Mouse (Mus musculus) CH12.LX (cell line): ENCODE data around the gene Cd53. TPM values are rescaled to one million over a fixed set of nuclear protein-coding genes. Genes with fewer than 3 reads are reported as not detected.

Source experiments
- CHD1 ChIP-seq: IDR thresholded peaks from 2 replicates; pipeline ENCODE4 v1.6.1; 2012; ENCODE audit warnings: low read depth, low read length, improper control_type of control experiment, inconsistent platforms
- NRF1 ChIP-seq: IDR thresholded peaks from 2 replicates; pipeline ENCODE4 v1.6.1; 2014; ENCODE audit warnings: low read depth, mild to moderate bottlenecking, inconsistent platforms, low read length, improper control_type of control experiment, moderate library complexity
- RCOR1 ChIP-seq: conservative IDR thresholded peaks from 2 replicates; pipeline ENCODE4 v1.6.1; 2012; ENCODE audit warnings: low read depth, mild to moderate bottlenecking, inconsistent platforms, low read length, improper control_type of control experiment
- ZMIZ1 ChIP-seq: IDR thresholded peaks from 2 replicates; pipeline ENCODE4 v1.6.1; 2012; ENCODE audit warnings: low read depth, mild to moderate bottlenecking, inconsistent platforms, low read length, improper control_type of control experiment
- polyA plus RNA-seq: library from polyadenylated mRNA; unstranded; fragments of >175 nt; gene quantifications from 2 replicates; pipeline ENCODE4 v1.2.1, GENCODE M21; 2012; ENCODE audit warnings: low read depth; ENCODE audit not compliant: insufficient read length
- total RNA-seq, 2 experiments: library from RNA; depleted of rRNA; stranded (reverse); fragments of 300-350 nt in 1 of 2; fragments of >200 nt in 1 of 2; gene quantifications; 2 replicates each; pipeline ENCODE4 v1.2.3; 2012 to 2014

The Cd53 gene
- total and polyA plus RNA-seq, 3 experiments, result 82.1 to 467 (median 196) TPM

DNA sequence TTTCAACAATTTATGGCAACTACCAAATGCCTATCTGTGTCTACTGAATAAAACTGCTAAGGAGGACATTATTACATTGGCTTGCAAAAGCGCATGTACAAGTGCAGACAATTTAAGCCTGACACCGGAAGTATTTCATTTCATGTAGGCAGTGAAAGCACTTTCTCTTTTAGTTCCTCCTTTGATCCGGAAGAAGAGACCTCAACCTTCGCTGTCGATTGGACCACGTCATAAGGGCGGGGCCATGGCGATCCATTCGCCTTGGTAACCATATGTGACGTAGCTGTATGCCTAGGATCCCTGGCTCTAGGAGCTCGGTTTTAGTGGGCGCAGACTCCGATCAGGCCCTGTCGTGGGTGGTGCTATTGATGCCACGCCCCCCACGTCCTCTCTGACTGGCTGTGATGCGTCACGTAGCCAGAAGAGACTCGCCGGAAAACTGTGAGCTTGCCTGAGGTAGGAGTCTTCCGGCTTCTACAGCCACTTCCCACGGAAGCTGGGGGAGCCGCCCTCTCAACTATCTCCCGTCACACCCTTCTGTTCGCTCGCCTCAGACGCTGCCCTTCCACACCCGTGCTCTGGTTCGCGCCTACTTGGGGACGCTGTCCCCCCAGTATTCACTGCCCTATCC is 68.4 kb downstream of the Cd53 start (continued):
- no peak for TF ChIP-seq ZMIZ1
- no peak for TF ChIP-seq RCOR1
- 0 out of 2 replicates have a peak, but pooled peaks have one; percentile 56 for TF ChIP-seq CHD1
- peak; percentile 74 for TF ChIP-seq NRF1

Other genes starting within 250 kb of the Cd53 start
- 19.3 and 20.3 TPM in 2 replicates for gene Dram2, start 242.4 kb downstream of the Cd53 start, total RNA-seq (2012; rRNA removed)
- gene Dram2, start 242.4 kb downstream of the Cd53 start, total RNA-seq (2014; rRNA removed), result 54.9 and 62.4 TPM in 2 replicates
- 42.8 and 51.2 TPM in 2 replicates for gene Dram2, start 242.4 kb downstream of the Cd53 start, polyA plus RNA-seq
- gene Cept1, start 242.3 kb downstream of the Cd53 start, total RNA-seq (2012; rRNA removed), result 31.3 and 32.7 TPM in 2 replicates
- gene Cept1, start 242.3 kb downstream of the Cd53 start, total RNA-seq (2014; rRNA removed), result 73.8 and 89.6 TPM in 2 replicates
- 24.4 and 27.7 TPM in 2 replicates for gene Cept1, start 242.3 kb downstream of the Cd53 start, polyA plus RNA-seq
- gene Lrif1, start 105.2 kb downstream of the Cd53 start, total RNA-seq (2012; rRNA removed), result 11.2 and 11.5 TPM in 2 replicates
- gene Lrif1, start 105.2 kb downstream of the Cd53 start, total RNA-seq (2014; rRNA removed), result 38.1 and 42.1 TPM in 2 replicates
- 25.6 and 30.4 TPM in 2 replicates for gene Lrif1, start 105.2 kb downstream of the Cd53 start, polyA plus RNA-seq
- gene Olfr266, start 36.1 kb upstream of the Cd53 start, total RNA-seq (2012; rRNA removed), result not detected in 2 replicates
- not detected in 2 replicates for gene Olfr266, start 36.1 kb upstream of the Cd53 start, total RNA-seq (2014; rRNA removed)
- not detected in 2 replicates for gene Olfr266, start 36.1 kb upstream of the Cd53 start, polyA plus RNA-seq
- 0.84 and 0.85 TPM in 2 replicates for gene Kcna3, start 246.0 kb upstream of the Cd53 start, total RNA-seq (2012; rRNA removed)
- gene Kcna3, start 246.0 kb upstream of the Cd53 start, total RNA-seq (2014; rRNA removed), result not detected in 2 replicates
- gene Kcna3, start 246.0 kb upstream of the Cd53 start, polyA plus RNA-seq, result not detected in 2 replicates